Mouse (Mus musculus): ENCODE data around the gene Acot9. TPM values are rescaled to one million over a fixed set of nuclear protein-coding genes. Genes with fewer than 3 reads are reported as not detected.

Acot9 gene
- 10 to 100 TPM; 67.8 to 98.0 TPM for polyA plus RNA-seq (2017; shearing (Covaris generic))

GRCm38 (mm10) chrX:155262235-155262914, at the start of gene Acot9:
Gene Acot9 (plus strand): TSS chrX:155262443.

DNA sequence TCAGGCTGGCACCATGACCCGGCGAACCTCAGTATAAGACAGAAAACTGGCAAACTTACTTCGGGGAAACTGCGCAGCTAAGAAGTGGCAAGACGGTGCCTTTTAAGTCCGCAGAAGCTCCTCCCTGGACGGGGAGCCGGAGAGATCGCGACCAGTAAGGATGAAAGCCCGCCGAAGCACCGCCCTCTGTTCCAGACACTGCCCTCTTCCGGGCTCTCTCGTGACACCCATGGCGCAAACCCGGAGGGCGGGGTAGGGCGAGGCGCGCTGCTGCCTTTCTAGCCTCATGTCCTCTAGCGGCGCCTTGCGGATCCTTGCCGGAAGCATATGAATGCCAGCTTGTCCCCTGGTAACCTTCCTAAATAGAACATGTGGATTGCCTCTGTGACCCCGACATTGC, 46.0 kb upstream of the Acot9 start, which contains the start of gene Sat1:
Gene Sat1, minus strand, starts transcription at position 179 of the 400 bp plus-strand sequence.

GRCm38 (mm10) chrX:155340654-155341053, 78.4 kb downstream of the Acot9 start, which contains the start of gene Prdx4:
Gene Prdx4 (minus strand): TSS chrX:155340754.

Other genes with a start within 250 kb of the Acot9 start
- gene Magea5, start 199.3 kb upstream of the Acot9 start, polyA plus RNA-seq (2017; shearing (Covaris generic)) = not detected
- under 1 TPM in 1 of 2 experiments, not detected in 1; 0.24 TPM for gene Magea1, start 172.7 kb upstream of the Acot9 start, polyA plus RNA-seq (2017; shearing (Covaris generic))
- gene Magea2, start 168.8 kb upstream of the Acot9 start, polyA plus RNA-seq (2017; shearing (Covaris generic)) = not detected
- gene Cldn34b2, start 134.0 kb upstream of the Acot9 start, polyA plus RNA-seq (2017; shearing (Covaris generic)) = not detected
- 100 to 1,000 TPM; 259 to 331 TPM for gene Sat1, start 46.0 kb upstream of the Acot9 start, polyA plus RNA-seq (2017; shearing (Covaris generic))
- 10 to 100 TPM; 39.9 to 45.0 TPM for gene Prdx4, start 78.3 kb downstream of the Acot9 start, polyA plus RNA-seq (2017; shearing (Covaris generic))